Mouse (Mus musculus) neutrophil, adult 5-6 weeks (primary cell): ENCODE data around the gene Btbd35f4. TPM values are rescaled to one million over a fixed set of nuclear protein-coding genes. Genes with fewer than 3 reads are reported as not detected.
"Not testable (repeated sequence)": the region's sequence is repeated elsewhere in the genome, so short reads cannot be mapped to it uniquely, and the experiment has no call there.

ENCODE experiments used
- ATAC-seq: fragments of 151-379, 151-347 bp; 2 replicates; pipeline ENCODE4 v1.8.0; 2017; ENCODE audit warnings: mild to moderate bottlenecking, moderate TSS enrichment; ENCODE audit not compliant: insufficient number of reproducible peaks, poor library complexity, low FRiP score, severe bottlenecking; ENCODE audit errors: extremely low read depth
- total RNA-seq: library from RNA; stranded (forward); fragments of 200-1000 nt; gene quantifications from 2 replicates; pipeline ENCODE4 v1.2.3, GENCODE M21; 2017

The Btbd35f4 gene
- 0.58 TPM in 1 of 2 replicates, not detected in the other for total RNA-seq

DNA sequence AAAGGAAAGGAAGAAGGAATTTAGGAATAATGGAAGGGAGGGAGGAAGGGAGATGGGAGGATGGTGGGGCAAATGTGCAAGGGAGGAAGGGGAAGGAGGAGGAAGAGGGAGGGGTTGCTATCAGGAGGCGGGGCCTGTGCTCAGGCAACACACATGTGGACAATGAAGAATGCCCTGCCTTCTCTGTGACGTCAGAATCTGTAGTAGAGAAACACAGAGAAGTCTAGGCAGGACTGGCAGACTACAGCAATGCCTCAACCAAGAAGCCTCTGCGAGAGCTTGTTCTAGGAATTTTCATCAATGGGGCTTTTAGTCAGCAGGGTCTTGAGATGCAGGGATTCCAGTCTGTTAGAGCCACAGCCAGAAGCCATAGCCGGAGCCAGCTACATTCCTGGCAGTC, at the start of gene Btbd35f4:
TSS of gene Btbd35f4 (plus strand) at position 301 of the 400 bp plus-strand sequence.
- ATAC-seq = not testable (repeated sequence)

DNA sequence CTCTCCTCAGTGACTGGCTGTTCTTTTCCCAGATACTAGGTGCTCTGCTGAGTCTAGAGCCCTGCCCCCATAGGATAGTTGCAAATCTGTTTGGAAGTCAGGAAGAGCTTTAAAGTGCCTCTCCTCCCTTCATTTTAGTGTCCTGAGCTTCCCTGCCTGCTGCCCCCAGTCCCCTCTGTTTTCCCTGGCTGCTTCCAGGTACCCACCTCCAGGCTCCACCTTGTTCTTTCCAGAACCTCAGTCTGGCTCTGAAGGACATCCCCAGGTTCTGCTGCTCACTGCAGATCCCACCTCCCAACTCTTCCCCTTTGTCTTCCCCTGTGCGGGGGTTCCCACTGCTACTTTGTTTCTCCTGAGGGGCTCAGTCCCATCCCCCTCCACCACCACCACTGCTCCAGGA, 39.7 kb downstream of the Btbd35f4 start:
- not testable (repeated sequence) for ATAC-seq

Other genes with a start within 250 kb of the Btbd35f4 start
- 0.61 TPM in 1 of 2 replicates, not detected in the other for gene Btbd35f27, start 151.6 kb downstream of the Btbd35f4 start, total RNA-seq